Mouse (Mus musculus) T-helper 2 cell (primary cell): ENCODE results near the gene Try5.
"Not testable (repeated sequence)": the region's sequence is repeated elsewhere in the genome, so short reads cannot be mapped to it uniquely, and the experiment has no call there.

Source experiments
- in situ Hi-C: fragments of 300-600 bp; cut with MboI, MseI; formaldehyde crosslinking; loops from one replicate; pipeline ENCODE4 v1.15.1; 2025; ENCODE audit warnings: high pct_unique_total_duplicates

Try5 gene

GRCm38 (mm10) chr6:41316741-41317140 is at the start of gene Try5:
TSS of gene Try5 (minus strand) at chr6:41316841.
- in situ Hi-C loops = not testable (repeated sequence)

DNA sequence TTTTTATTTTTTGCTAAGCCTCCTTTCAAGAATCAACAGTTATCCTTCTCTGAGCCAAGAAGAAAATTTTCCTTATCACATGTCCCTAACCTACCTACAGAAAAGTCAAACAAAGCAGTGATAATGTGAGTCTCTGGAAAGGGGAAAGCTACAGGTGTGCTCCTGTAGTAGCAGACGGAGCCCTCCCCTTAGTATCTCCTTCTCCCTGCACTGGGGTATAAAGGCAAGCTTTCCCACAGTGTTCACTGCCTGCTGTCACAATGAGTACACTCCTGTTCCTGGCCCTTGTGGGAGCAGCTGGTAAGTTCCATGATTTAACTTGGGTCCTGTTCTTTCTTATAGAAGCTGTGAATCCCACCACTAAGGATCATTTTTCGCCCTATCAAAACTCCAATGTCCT is 37.3 kb upstream of the Try5 start, which contains the start of gene Try10:
Gene Try10, plus strand, starts transcription at position 174 of the 400 bp plus-strand sequence.
- in situ Hi-C loops = no loop called here

- in situ Hi-C loops = no loop called here
Measured at GRCm38 (mm10) chr6:41301969-41302368, 14.7 kb downstream of the Try5 start, which contains the start of gene Try4. TSS of gene Try4 (plus strand) at chr6:41302269.

DNA sequence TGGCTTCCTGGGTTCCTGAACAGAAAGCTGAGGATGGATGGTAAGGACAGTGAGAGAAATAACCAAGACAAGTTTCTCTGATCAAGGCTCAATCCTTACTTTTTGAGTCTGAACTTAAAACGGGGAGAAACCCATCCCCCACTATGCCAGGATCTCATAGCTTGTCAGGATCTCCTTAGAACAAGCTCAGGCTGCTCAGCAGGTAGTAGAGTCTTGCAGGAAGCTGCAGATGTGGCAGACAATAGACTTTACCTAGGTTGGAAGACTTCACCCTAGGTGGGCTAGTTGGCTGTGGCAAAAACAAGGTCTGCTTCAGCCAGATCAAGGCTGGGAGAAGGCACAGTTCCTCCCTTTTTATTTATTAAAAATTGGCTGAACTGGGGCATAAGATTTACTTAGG is 18.4 kb downstream of the Try5 start:
- in situ Hi-C loops = no loop called here

DNA sequence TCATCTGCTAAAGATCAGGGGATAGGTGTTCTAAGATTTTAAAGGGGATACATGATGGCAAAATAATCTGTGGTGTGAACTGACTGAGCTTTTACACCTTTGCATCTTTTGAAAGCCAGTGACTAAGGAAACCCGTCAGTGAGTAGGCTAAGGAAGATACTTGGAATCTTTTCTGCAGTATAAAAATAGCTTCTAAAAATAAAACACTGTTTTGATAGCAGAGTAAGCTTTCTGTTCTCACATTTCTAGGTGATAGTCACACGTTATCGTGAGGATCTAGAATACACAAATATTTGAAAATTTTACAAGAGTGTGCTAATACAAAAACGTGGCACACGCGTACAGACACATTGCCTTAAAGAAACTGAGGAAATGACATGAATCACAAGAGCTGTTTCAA is 50.5 kb downstream of the Try5 start:
- in situ Hi-C loops = no loop called here

GRCm38 (mm10) chr6:41262796-41263195 is 53.8 kb downstream of the Try5 start:
- in situ Hi-C loops = no loop called here
